Mouse (Mus musculus): Measurements from ENCODE around the gene Srl. TPM values are rescaled to one million over a fixed set of nuclear protein-coding genes. Genes with fewer than 3 reads are reported as not detected.

Gene Srl
- total and polyA plus RNA-seq, 2 experiments from 2014 or later = 10.6 to 28.3 TPM

DNA sequence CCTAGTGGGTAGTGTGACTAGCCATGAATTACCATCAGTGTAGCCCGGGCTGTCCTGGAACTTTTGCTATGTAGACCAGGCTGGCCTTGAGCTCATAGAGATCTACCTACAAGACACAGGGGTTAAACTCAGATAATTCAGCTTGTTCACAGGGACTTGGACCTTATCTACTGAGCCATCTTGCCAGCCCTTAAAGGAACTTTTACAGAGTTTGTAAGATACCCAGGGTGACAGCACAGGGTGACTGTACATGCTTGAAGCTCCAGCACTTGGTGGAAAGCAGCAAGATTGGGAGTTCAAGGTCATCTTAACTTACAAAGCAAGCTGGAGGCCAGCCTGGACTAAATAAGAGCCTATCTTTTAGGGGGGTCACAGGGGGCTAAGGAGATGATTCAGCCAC lies 13.9 kb upstream of the Srl start:
- peaks cover 15% of the 10 kb centered on the region for H3K4me1 ChIP-seq (ENCODE audit: insufficient read depth, low read length)
- no peak overlapping the region for H3K9ac ChIP-seq (replicated peaks; ENCODE audit: low read length)
- no peak for TF ChIP-seq CTCF (IDR thresholded peaks at IDR 0.05; ENCODE audit: low read depth)
- ATAC-seq (no peak), DNase-seq (ENCODE audit: low spot score) (no peak)
- no peak overlapping the region for H3K27ac ChIP-seq
- no peaks in the 10 kb centered on the region for H3K9me3 ChIP-seq (ENCODE audit: low read length)
- H3K27me3 ChIP-seq (ENCODE audit: insufficient read depth, low read length) = no peaks in the 10 kb centered on the region
- 97% methylated on average over 1 of the region's 1 CpGs for WGBS
- H3K36me3 ChIP-seq (ENCODE audit: insufficient read depth, low read length) = no peaks in the 10 kb centered on the region
- no peak overlapping the region for H3K4me3 ChIP-seq (ENCODE audit: low read length)
- H3K4me2 ChIP-seq (ENCODE audit: low read depth, low read length) = no peak overlapping the region

DNA sequence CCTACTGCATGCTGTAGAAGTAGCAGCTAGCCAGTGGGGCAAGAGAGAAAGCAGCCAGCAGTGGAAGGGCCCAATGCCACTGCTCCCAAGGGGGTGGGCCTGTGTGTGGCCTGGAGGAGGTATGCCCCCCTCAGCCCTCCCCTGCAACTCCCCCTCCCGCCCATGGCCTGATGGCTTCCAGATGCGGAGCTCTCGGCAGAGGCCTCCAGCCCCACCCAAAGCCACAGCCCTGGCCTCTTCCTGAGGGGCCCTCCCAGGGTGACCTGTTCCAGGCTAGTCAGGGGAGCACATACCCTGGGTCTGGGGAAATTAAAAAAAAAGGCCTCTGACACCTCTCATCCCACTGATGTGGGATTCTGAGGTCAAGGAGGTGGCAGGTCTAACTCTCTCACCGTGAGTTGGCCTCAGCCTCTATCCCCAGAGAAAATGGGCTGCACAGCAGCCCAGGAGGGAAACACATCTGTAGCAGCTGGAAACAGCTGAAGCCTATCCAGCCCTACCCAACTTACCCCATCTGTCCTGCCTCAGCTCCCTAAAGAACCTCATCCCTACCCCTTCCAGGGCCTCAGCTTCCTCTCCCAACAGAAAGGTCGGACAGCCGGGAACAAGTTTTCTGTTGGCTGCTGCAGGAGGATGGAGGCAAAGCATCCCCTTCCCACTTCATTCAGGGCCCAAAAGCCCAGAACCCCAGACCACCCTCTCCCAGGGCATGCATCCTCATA lies 11.4 kb upstream of the Srl start:
- Histone ChIP-seq H3K27me3 (ENCODE audit: insufficient read depth, low read length) (no peaks in the 10 kb centered on the region), H3K9ac (replicated peaks; ENCODE audit: low read length) (0 out of 2 replicates have a peak overlapping the region, but pooled peaks have one; percentile 13), H3K4me3 (ENCODE audit: low read length) (no peak overlapping the region), H3K9me3 (ENCODE audit: low read length) (no peaks in the 10 kb centered on the region), H3K27ac (no peak overlapping the region), H3K4me1 (ENCODE audit: insufficient read depth, low read length) (peaks cover 15% of the 10 kb centered on the region), H3K4me2 (ENCODE audit: low read depth, low read length) (no peak overlapping the region), H3K36me3 (ENCODE audit: insufficient read depth, low read length) (no peaks in the 10 kb centered on the region)
- TF ChIP-seq CTCF (IDR thresholded peaks at IDR 0.05; ENCODE audit: low read depth) = no peak
- ATAC-seq = 0 out of 2 replicates have a peak, but pooled peaks have one; percentile 28
- WGBS = 76% methylated on average over 6 of the region's 6 CpGs
- no peak for DNase-seq (ENCODE audit: low spot score)

DNA sequence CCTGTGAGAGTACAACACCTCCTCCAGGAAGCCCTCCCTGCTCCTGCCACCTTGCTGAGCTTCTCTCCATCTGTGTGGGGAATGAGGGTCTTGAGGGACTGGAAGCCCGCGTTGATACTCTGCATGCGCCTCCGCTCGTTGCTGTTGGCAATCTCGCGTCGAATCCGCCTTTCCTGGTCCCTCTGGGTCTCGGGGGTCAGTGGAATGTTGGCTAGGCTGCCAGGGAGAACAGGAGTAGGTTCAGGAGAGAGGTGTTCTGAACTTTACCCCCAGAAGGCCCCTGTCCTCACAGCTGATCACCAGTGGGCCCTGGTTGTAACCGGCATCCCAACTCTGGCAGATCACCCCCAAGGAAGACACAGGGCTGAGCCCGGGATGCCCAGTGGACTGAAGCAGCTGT lies 10.3 kb upstream of the Srl start:
- Histone ChIP-seq H3K9me3 (ENCODE audit: low read length) (no peaks in the 10 kb centered on the region), H3K9ac (replicated peaks; ENCODE audit: low read length) (no peak overlapping the region), H3K4me2 (ENCODE audit: low read depth, low read length) (no peak overlapping the region), H3K4me3 (ENCODE audit: low read length) (no peak overlapping the region), H3K36me3 (ENCODE audit: insufficient read depth, low read length) (no peaks in the 10 kb centered on the region), H3K27me3 (ENCODE audit: insufficient read depth, low read length) (no peaks in the 10 kb centered on the region), H3K4me1 (ENCODE audit: insufficient read depth, low read length) (peaks cover 4% of the 10 kb centered on the region; the same call in 1 of the 2 replicates), H3K27ac (no peak overlapping the region)
- 91% methylated on average over 12 of the region's 12 CpGs for WGBS
- DNase-seq (ENCODE audit: low spot score) (no peak), ATAC-seq (no peak)
- no peak for TF ChIP-seq CTCF (IDR thresholded peaks at IDR 0.05; ENCODE audit: low read depth)

DNA sequence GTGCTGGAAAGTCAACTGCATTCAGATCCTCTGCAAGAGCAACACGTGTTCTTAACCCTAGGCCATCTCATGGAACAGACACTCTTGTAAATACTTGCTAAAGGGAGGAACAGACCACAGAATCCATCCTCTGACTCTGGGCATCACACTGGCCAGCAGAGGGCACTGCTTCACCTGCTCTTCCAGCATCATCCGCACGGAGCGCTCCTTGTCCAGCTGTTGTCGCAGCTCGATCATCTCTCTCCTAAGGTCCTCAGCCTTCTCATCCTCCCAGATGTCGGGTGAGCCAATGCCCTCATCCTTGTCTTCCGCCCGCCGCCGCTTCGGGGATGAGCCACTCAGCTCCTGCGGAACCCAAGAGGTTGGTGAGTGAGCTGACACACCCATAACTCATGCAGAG lies 9.4 kb upstream of the Srl start:
- peak; percentile 86 for DNase-seq (ENCODE audit: low spot score)

DNA sequence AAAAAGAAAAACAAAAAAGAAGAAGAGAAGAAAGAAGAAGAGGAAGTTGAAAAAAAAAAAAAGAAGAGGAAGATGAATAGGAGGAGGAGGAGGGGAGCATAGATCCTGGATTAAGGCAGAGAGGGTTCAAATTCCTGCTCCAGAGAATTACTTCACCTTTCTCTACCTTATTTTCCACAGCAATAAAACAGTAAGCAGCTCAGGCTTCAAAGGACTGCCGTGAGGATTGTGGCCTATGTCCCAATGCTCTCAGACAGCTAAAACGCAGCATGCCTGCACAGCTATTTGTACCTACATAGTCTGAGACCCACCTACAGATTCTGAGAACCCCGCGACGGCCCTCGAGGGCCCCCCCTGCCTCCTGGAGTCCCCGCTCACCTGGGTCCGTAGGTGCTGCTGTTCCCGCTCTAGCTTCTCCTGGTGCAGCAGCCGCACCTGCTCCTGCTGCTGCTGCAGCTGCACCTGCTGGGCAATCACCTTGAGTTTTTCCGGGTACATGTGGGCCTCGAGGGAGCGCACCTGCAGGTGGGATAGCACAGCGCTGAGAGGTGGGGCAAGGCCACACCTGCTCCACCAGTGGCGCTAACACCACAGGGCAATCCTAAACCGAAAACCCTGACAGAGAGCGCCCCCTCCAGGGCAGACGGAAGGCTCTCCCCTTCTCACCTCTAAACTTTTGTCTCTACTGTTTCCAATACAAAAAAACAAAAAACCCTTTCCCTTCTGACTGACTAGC lies 7.5 kb upstream of the Srl start:
- DNase-seq (ENCODE audit: low spot score) = no peak
- Histone ChIP-seq H3K27ac (no peak overlapping the region), H3K27me3 (ENCODE audit: insufficient read depth, low read length) (no peaks in the 10 kb centered on the region), H3K36me3 (ENCODE audit: insufficient read depth, low read length) (peaks cover 9% of the 10 kb centered on the region; the same call in 1 of the 2 replicates), H3K9me3 (ENCODE audit: low read length) (no peaks in the 10 kb centered on the region), H3K4me2 (ENCODE audit: low read depth, low read length) (no peak overlapping the region), H3K4me3 (ENCODE audit: low read length) (no peak overlapping the region), H3K4me1 (ENCODE audit: insufficient read depth, low read length) (no peaks in the 10 kb centered on the region), H3K9ac (replicated peaks; ENCODE audit: low read length) (no peak overlapping the region)
- WGBS = 86% methylated on average over 18 of the region's 18 CpGs
- no peak for TF ChIP-seq CTCF (IDR thresholded peaks at IDR 0.05; ENCODE audit: low read depth)
- no peak for ATAC-seq

More for the DNA sequence above, 9.4 kb upstream of the Srl start:
- Histone ChIP-seq H3K4me3 (ENCODE audit: low read length) (no peak overlapping the region), H3K9ac (replicated peaks; ENCODE audit: low read length) (no peak overlapping the region), H3K9me3 (ENCODE audit: low read length) (no peaks in the 10 kb centered on the region), H3K36me3 (ENCODE audit: insufficient read depth, low read length) (no peaks in the 10 kb centered on the region), H3K27ac (no peak overlapping the region), H3K4me1 (ENCODE audit: insufficient read depth, low read length) (no peaks in the 10 kb centered on the region), H3K4me2 (ENCODE audit: low read depth, low read length) (no peak overlapping the region), H3K27me3 (ENCODE audit: insufficient read depth, low read length) (no peaks in the 10 kb centered on the region)
- 38% methylated on average over 13 of the region's 13 CpGs for WGBS
- ATAC-seq = peak; percentile 79
- peak; percentile 99 for TF ChIP-seq CTCF (IDR thresholded peaks at IDR 0.05; ENCODE audit: low read depth)

DNA sequence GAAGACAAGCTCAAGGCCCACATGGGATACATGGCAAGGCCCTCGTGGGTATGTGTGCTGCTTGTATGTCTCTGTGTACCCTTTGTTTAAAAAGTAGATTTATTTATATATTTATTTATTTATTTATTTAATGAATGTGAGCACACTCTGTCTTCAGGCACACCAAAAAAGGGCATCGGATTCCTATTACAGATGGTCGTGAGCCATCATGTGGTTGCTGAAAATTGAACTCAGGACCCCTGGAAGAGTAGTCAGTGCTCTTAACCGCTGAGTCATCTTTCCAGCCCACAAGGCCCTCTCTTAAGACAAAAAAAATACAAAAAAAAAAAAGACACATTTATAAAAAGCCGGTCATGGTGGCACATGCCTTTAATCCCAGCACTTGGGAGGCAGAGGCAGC lies 6.0 kb upstream of the Srl start:
- Histone ChIP-seq H3K36me3 (ENCODE audit: insufficient read depth, low read length) (peaks cover 9% of the 10 kb centered on the region; the same call in 1 of the 2 replicates), H3K4me1 (ENCODE audit: insufficient read depth, low read length) (0 out of 2 replicates have a peak, but pooled peaks cover under 1% of the 10 kb centered on the region), H3K4me2 (ENCODE audit: low read depth, low read length) (no peak overlapping the region), H3K27ac (no peak overlapping the region), H3K9ac (replicated peaks; ENCODE audit: low read length) (no peak overlapping the region), H3K4me3 (ENCODE audit: low read length) (no peak overlapping the region), H3K9me3 (ENCODE audit: low read length) (no peaks in the 10 kb centered on the region), H3K27me3 (ENCODE audit: insufficient read depth, low read length) (no peaks in the 10 kb centered on the region)
- no peak for DNase-seq (ENCODE audit: low spot score)
- 89% methylated on average over 5 of the region's 5 CpGs for WGBS
- TF ChIP-seq CTCF (IDR thresholded peaks at IDR 0.05; ENCODE audit: low read depth) = no peak
- no peak for ATAC-seq

All from hindbrain, postnatal 0 days (tissue).